Comparison of ENCODE assay signal across 13 mouse cellular contexts in genomic region chr8:115395840-115396239, GRCm38 (mm10).
DNase-seq lines count a peak whose midpoint lies in the region; ATAC-seq and TF ChIP-seq lines count a peak whose summit lies in the region.
"Had no signal": no experiment of that assay in that cellular context is flagged by ENCODE, and none has a peak within 500 bp of the region (broad histone marks: within the 10 kb centered on the region; RNA-seq: fewer than 3 reads in every experiment).

No protein-coding gene starts in this region.

- no peaks in the 10 kb centered on the region for H3K4me1 ChIP-seq in kidney, embryonic 16.5 days (ENCODE audit: insufficient read depth, low read length)
- H3K4me1 ChIP-seq in lung, postnatal 0 days (ENCODE audit: insufficient read depth, low read depth, low read length): no peaks in the 10 kb centered on the region
- H3K4me1 ChIP-seq: hindbrain, embryonic 12.5 days had no signal

- no peaks in the 10 kb centered on the region for H3K36me3 ChIP-seq in kidney, embryonic 16.5 days (ENCODE audit: insufficient read depth, low read length)
- H3K36me3 ChIP-seq in lung, postnatal 0 days (ENCODE audit: insufficient read depth, low read length): no peaks in the 10 kb centered on the region
- H3K36me3 ChIP-seq: G1E; hindbrain, embryonic 12.5 days had no signal

- no peaks in the 10 kb centered on the region for H3K9me3 ChIP-seq in kidney, embryonic 16.5 days (ENCODE audit: low read length)
- no peaks in the 10 kb centered on the region for H3K9me3 ChIP-seq in lung, postnatal 0 days (ENCODE audit: low read length)
- H3K9me3 ChIP-seq: hindbrain, embryonic 12.5 days had no signal

- no peaks in the 10 kb centered on the region for H3K27me3 ChIP-seq in kidney, embryonic 16.5 days (ENCODE audit: insufficient read depth, low read length)
- H3K27me3 ChIP-seq in lung, postnatal 0 days (replicated peaks; ENCODE audit: insufficient read depth, low read length): no peaks in the 10 kb centered on the region
- H3K27me3 ChIP-seq: hindbrain, embryonic 12.5 days had no signal

- no peak overlapping the region for H3K4me2 ChIP-seq in kidney, embryonic 16.5 days (replicated peaks; ENCODE audit: low read depth, low read length)
- H3K4me2 ChIP-seq in lung, postnatal 0 days (replicated peaks; ENCODE audit: low read depth, low read length): no peak overlapping the region
- H3K4me2 ChIP-seq: hindbrain, embryonic 12.5 days had no signal

- WGBS in kidney, embryonic 16.5 days: 80% methylated on average over 5 of the region's 5 CpGs
- 67% methylated on average over 5 of the region's 5 CpGs for WGBS in lung, postnatal 0 days

- TF ChIP-seq CTCF in lung, postnatal 0 days (IDR thresholded peaks at IDR 0.05): peak; percentile 68

- ATAC-seq in kidney, embryonic 16.5 days (ENCODE audit: low FRiP score, low TSS enrichment): no peak
- no peak for ATAC-seq in lung, postnatal 0 days

- no peak overlapping the region for H3K27ac ChIP-seq in kidney, embryonic 16.5 days (ENCODE audit: low read length)
- H3K27ac ChIP-seq in lung, postnatal 0 days (ENCODE audit: low read length): no peak overlapping the region
- H3K27ac ChIP-seq: hindbrain, embryonic 12.5 days had no signal

- no peak overlapping the region for H3K9ac ChIP-seq in kidney, embryonic 16.5 days (replicated peaks; ENCODE audit: low read length)
- no peak overlapping the region for H3K9ac ChIP-seq in lung, postnatal 0 days (replicated peaks; ENCODE audit: low read depth)
- H3K9ac ChIP-seq: hindbrain, embryonic 12.5 days had no signal

- H3K4me3 ChIP-seq in kidney, embryonic 16.5 days (ENCODE audit: low read length): no peak overlapping the region
- no peak overlapping the region for H3K4me3 ChIP-seq in lung, postnatal 0 days (ENCODE audit: low read depth, low read length)
- H3K4me3 ChIP-seq: hindbrain, embryonic 12.5 days had no signal

- no peak for TF ChIP-seq EP300 in lung, postnatal 0 days (IDR thresholded peaks at IDR 0.05)

- peak; percentile 25 for DNase-seq in adrenal gland, postnatal 10 days
- no peak for DNase-seq in adrenal gland, adult 2 months
- peak; percentile 28 for DNase-seq in kidney, adult 18-20 months
- peak; percentile 30 for DNase-seq in lung, postnatal 0 days (ENCODE audit: low spot score)
- DNase-seq in lung, postnatal 25 days (ENCODE audit: low spot score): no peak
- peak; percentile 45 to 48 for DNase-seq in kidney, postnatal 4 days
- no peak for DNase-seq in right cerebral cortex, postnatal 36 days (ENCODE audit: low spot score in 2 of 2)
- DNase-seq: cerebellum, postnatal 14 days; spleen, adult 18-20 months; thymus, adult 18-20 months had no signal

Comparison
In these comparisons a context has a peak if more than half of its experiments do, and no peak if none do; other contexts are left out.
1. DNase-seq: peak in adrenal gland, postnatal 10 days (single experiment), kidney, adult 18-20 months (single experiment), lung, postnatal 0 days (single experiment) and kidney, postnatal 4 days (2 of 2); none in adrenal gland, adult 2 months (single experiment), lung, postnatal 25 days (single experiment) and right cerebral cortex, postnatal 36 days (0 of 2).